Mouse (Mus musculus) frontal cortex, adult 2 months (tissue): Measurements from ENCODE around the gene Gm21256. TPM values are rescaled to one million over a fixed set of nuclear protein-coding genes. Genes with fewer than 3 reads are reported as not detected.
"Not testable (repeated sequence)": the region's sequence is repeated elsewhere in the genome, so short reads cannot be mapped to it uniquely, and the experiment has no call there.

Experiments
- DNase-seq, 2 experiments: peaks; one replicate each; pipeline ENCODE4 v3.0.0; 2022; ENCODE audit warnings: low spot score in 1 of 2; ENCODE audit errors: extremely low spot score in 1 of 2
- polyA plus RNA-seq: library from polyadenylated mRNA; depleted of rRNA; stranded (reverse); fragments of >200 nt; gene quantifications from 2 replicates; pipeline ENCODE4 v1.2.3, GENCODE M21; 2012; rRNA removed

The Gm21256 gene
- not detected in 2 replicates for polyA plus RNA-seq

DNA sequence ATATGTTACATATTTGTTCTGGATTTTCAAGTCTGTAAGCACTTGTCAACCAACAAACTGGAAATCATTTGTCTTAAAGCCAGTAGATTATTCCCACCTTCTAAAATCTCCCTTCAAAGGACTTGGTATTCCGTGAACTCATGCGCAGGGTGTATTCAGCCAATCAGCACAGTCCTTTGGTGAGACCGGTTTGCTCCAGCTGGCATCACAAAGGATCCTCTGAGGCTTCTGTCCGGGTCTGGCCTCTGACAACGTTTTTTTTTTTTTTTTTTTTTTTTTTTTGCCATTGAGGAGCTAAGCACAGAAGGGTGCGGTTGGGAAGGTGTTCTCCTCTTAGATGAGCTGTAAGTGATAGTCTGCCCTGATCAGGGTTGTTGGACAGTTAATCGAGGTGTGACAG lies at the start of gene Gm21256:
Gene Gm21256, plus strand, starts transcription at position 301 of the 400 bp plus-strand sequence.
- DNase-seq = not testable (repeated sequence)

Other genes starting within 250 kb of the Gm21256 start
- gene Gm21170, start 240.1 kb downstream of the Gm21256 start, polyA plus RNA-seq = not detected in 2 replicates